Mouse (Mus musculus): ENCODE results near the gene Edem1.

DNA sequence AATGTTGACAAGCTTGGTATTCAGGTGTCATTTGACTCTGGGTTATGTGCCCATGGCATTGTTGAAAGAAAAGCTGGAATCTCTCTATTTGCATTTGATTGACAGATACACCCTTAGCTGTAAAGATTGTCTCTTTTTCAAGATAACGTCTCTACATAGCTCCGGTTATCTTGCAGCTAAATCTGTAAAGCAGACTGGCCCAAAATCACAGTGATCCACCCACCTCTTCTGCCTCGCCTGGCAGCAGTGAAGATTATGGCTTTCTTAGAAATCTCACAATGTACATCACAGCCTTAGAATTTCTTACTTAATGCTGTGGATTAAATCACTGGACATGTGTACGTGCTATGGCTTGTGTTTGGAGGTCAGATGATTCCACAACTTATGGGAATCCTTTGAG lies 10.9 kb upstream of the Edem1 start:
- TF ChIP-seq CTCF (conservative IDR thresholded peaks at IDR 0.05 in 1 of 2, IDR thresholded peaks at IDR 0.05 in 1 of 2; ENCODE audit: low read depth in 2 of 2, low read length in 2 of 2) (no peak), NELFE (IDR thresholded peaks at IDR 0.05; ENCODE audit: low read depth, low read length) (no peak), CHD2 (IDR thresholded peaks at IDR 0.05; ENCODE audit: low read length) (no peak), POLR2A (IDR thresholded peaks at IDR 0.05; ENCODE audit: low read depth, low read length) (no peak), SMC3 (IDR thresholded peaks at IDR 0.05; ENCODE audit: low read depth, low read length) (no peak), UBTF (IDR thresholded peaks at IDR 0.05; ENCODE audit: low read depth, low read length) (no peak), MXI1 (IDR thresholded peaks at IDR 0.05; ENCODE audit: low read depth, low read length) (no peak), MAX (IDR thresholded peaks at IDR 0.05; ENCODE audit: low read length) (no peak)
